Mouse (Mus musculus) G1E (cell line): ENCODE results near the gene Vps33b.

Source experiments
- CTCF ChIP-seq: IDR thresholded peaks from 2 replicates; pipeline ENCODE4 v1.5.1; 2012; ENCODE audit warnings: low read depth, low read length, inconsistent platforms, mixed read lengths
- GATA1 ChIP-seq: IDR thresholded peaks from 2 replicates; pipeline ENCODE4 v1.6.1; 2012; ENCODE audit warnings: borderline replicate concordance, low read length, inconsistent platforms, mixed read lengths
- GATA2 ChIP-seq: IDR thresholded peaks from 2 replicates; pipeline ENCODE4 v1.6.1; 2012; ENCODE audit warnings: low read depth, low read length, inconsistent platforms, borderline replicate concordance

GRCm38 (mm10) chr7:80269751-80270255 is 354 bp downstream of the Vps33b start:
- TF ChIP-seq CTCF: no peak
- no peak for TF ChIP-seq GATA1
- no peak for TF ChIP-seq GATA2
